Mouse (Mus musculus) adrenal gland, postnatal 4 days (tissue): ENCODE measurements at regions not wholly inside any gene's neighbourhood (a gene's known extent, or its start where the extent isn't known, plus 50 kb on each side); places are given as distances from the start of the nearest gene placed in this dataset.

ENCODE experiments used
- DNase-seq, 2 experiments: peaks; one replicate each; pipeline ENCODE4 v3.0.0; 2021 to 2022; ENCODE audit warnings: low spot score in 2 of 2, mixed read lengths in 2 of 2

DNA sequence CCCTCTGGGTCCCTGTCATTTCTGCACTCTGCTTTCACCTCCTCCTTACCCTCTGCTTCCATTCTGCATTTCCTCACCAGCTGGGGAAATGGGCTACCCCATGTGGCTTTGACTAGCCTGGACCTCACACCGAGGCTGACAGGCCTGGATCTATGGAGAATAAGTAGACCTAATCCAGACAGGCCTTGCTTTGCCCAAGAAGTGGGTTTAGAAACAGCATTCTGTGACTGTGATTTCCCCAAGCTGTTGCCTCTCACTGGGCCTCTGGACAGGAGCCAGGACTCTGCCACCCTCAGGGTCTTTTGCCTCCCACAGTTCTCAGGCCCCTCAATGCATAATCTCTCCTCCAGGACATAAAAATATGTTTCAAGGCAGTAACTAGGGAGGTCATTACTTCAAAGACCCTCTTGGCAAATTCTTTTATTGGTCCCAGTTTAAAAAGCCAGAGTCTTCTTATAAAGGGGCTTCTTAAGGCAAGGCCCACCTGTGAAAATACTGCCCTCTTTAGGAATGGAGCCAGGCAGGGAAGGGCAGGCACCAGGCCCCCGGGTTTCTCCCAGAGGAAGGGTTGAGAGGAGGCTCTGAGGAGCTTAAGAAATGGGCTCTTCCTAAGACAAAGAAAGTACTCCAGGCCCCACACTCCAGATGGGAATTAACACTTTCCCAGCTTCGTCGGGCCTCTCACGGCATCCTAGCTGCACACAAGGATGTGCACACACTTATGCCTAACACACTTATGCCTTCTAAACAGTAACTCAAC is 151.8 kb downstream of the Cyp26b1 start:
- DNase-seq = no peak

DNA sequence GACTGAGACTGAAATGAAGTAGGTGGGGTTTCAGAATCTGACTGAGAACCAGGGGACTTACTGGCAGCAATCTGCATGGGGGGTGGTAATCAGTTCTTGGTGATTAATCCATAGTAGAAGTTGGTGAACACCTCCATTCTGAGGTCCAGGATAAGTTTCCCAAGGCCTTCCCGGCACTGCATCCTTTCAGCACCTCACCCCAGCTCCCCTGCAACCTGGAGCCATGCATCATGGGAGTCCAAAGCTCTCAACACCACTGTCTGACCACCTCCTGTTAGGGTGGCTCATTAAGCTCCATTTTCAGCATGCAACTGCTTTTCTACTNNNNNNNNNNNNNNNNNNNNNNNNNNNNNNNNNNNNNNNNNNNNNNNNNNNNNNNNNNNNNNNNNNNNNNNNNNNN is 157.0 kb downstream of the Cyp26b1 start:
- DNase-seq = no peak

DNA sequence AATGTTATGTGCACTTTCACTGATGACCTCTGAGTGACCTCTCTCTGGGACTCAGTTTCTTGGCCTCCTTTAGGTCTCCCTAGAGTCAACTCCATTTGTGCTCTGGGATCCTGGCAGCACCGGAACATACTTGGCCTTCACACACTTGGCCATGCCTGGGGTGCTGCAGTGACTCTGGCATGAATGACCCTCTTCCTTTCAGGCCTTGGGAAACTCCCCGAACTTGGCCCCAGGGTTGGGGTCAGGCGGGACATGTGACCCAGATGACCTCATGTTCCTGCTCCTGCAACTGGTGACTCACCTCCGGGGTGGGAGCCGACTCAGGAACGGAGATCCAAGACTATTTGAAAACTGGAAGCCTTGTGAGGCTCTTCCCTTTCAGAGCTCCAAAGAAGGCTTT is 159.2 kb downstream of the Cyp26b1 start:
- no peak for DNase-seq

DNA sequence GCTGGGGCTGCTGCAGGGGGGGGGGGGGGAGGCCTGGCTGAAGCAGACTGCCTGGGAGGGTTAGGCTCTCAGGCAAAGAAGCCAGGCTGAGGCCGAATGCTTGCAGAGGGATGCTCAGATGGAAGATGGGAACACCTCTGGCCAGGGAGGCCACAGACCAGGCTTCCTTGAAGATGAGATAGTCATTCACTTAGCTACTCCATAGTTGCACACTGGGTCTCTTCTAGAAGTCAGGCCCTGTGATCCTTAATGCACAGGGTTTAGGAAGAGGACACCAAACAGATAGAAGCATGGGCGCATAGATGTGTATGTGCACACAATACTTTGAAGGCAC is 162.1 kb downstream of the Cyp26b1 start:
- DNase-seq = no peak

DNA sequence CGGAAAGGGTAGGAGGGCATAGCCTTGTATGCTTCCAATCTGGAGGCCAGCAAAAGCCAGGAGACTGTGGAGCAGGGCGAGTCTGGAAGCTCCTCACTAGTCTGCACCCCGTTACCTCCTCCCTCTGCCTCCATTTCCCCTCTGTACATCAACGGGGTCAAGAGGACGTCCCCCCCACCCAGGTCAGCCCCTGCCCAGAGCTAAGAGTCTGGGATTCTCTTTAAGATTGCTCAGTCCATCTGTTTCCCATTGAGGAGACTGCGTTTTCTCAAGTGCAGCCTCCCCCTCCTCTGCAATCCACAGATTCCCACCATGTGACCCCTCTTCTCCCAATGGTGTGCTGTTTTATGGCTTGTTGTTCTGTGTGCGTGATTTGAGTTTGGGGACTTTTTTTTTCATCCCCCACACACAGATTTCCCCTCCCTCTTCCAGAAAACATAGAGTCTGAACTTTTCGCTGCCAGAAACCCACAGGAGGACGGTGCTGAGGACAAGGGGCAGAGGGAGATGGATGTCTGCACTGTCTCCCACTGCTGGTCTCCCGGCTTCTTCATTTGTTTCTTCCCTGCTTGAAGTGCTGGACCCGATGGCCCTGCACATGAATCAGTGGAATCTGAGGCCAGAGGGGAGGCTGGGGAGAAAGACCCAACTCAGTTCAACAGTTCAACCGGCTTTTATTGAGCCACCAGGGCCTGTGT is 162.6 kb downstream of the Cyp26b1 start:
- no peak for DNase-seq

DNA sequence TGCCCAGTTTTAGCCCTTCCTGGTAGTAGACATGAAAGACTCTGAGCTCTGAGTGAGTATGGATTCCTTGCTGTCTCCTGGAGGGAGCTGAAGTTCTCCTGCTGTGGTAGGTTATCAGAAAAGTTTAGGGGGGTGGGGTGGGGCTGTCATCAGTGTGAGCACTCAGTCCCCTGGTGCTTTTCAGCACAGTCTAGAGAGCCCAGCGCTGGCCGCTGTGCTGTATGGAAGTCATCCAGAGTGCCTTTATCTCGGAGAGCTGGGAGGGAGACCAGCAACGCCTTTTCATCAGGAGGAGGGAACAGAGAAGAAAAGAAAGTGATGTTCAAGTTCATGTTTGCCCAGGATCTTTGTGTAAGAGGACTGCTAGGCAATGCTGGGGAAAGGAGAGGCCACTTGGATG is 163.6 kb downstream of the Cyp26b1 start:
- DNase-seq = no peak

DNA sequence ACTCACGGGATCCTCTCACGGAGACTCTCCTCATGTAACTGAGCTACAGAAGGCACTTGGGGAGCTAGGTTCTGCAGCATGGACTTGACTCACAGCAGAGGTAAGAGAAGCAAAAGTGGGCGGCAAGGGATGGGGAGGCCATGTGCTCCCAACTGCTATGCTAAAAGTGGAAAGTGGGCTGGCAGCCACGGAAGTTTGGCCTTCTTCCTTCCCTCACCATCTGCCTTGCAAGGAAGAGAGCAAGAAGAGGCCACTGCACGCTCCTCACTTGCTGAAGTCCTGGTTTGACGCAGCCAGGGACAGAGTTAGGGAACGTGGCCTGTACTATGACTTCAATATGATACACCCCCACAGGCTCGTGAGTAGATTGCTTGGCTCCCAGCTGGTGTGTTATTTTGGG is 164.5 kb downstream of the Cyp26b1 start:
- DNase-seq = no peak

DNA sequence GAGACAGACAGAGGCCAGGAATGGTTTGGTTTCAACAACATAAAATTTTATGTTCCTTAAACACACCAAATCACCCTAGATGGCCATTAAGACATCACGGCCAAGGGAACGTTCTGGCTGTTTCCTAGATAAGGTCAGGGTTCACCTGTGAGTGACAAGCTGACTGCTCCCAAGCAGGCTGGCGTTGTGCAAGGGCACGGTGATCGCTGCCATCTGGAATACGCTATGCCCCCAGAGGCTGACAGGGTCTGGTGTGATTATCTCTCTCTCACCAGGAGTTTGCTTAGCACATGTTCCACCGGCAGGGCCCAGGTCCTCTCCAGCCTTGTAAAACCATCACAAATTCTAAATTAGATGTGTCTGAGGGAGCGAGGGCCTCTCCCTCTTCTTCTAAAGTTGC is 167.0 kb downstream of the Cyp26b1 start:
- no peak for DNase-seq

DNA sequence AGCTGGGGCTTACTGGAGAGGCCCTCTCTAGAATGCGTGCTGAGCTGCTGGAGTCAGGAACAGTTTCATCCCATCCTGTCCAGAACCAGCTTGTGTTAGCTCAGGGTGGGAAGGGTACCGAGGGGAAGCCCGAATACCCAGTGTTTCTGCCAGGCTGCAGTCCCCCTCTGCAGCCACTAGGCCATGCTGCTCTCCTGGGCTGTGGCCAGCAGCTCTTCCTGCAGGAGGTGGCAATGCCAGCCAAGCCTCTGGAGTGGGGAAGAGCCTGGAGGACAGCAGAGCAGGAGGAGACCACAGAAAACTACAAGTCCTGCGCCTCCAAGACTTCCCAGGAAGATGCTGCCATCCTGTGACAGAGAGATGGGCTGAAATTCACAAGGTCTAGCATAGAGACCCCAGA is 167.9 kb downstream of the Cyp26b1 start:
- DNase-seq = no peak

DNA sequence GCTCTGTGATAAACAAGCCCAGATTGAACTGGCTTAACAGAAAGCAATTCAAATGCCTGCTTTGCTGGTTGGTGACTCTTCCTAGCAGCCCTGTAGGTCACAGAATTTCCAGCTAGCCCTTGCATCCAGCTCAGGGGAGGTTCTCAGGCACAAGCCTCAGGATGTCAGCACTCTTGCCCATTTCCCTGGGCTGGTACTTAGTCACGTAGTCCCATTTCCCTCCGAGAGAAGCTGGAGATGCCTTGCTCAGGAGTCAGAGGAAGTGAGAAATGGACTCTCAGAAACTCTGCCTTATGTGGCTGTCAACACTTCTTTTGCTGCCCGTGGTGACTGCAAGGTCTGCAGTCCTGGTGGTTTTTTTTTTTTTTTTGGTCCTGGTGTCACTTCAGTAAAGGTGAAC is 170.8 kb downstream of the Cyp26b1 start:
- DNase-seq = no peak

DNA sequence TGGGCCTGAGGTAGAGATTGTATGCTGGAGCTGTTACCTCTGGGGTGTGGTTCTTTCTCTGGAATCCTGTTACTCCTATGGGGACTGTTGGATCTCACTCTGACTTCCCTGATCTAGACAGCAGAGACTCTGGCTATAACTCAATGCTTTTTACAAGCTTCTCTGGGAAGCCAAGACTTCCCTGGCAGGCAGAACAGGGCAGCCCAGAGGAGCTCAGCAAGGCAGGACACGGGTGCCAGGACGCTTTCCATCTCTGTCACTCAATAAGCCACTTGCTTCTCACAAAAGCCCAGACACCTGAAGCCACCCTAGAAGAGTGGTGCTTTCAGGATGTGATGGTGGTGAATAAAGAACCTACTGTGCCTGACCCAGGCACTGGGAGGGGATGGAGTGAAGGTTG is 174.0 kb downstream of the Cyp26b1 start:
- no peak for DNase-seq

DNA sequence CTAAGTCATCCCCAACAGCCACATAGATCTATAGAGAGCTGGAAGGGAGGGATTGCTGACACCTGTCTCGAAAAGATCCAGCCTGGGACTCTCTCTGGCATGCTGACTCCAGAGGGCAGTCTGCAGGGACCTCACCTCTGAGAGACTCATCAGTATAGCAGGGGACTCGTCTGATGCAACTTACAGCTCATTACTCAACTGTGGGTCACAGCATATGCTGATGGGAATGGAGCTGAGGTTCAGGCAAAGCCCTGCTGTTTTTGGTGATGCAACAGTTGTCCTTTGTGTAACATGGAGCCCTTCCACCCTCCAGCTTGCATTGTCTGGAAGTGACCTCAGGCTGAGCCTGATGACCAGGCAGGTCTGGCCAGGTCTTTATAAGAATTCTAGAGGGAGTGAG is 174.4 kb downstream of the Cyp26b1 start:
- DNase-seq = no peak

DNA sequence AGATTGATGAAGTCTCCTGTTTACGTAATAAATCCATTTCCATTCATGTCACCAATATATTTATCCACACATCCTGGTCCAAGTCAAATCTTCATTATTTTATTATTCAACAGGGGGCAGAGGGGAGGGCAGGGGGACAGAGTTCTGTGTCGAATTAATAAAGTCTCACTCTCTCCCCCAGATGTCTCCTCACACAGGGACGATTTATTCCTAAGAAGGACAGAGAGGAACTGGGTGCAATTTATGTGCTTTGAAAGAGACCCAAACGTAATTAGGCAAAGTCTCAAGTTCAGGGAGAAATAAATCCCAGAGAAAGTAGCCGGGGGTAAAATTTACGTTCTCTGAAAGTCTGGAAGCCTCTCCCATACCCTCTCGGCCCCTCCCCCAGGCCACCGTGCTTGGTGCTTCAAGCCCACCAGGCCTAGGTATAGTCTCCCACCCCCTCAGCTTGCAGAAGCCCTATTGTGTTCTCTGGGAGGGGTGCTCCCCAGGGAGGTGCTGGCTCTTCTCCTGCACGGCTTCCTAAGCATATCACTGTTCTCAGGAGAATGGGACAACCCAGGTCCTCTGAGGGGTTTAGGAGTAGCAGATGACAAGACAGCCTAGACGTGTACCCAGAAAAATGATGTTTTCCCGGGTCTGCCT is 176.6 kb downstream of the Cyp26b1 start:
- DNase-seq = no peak

DNA sequence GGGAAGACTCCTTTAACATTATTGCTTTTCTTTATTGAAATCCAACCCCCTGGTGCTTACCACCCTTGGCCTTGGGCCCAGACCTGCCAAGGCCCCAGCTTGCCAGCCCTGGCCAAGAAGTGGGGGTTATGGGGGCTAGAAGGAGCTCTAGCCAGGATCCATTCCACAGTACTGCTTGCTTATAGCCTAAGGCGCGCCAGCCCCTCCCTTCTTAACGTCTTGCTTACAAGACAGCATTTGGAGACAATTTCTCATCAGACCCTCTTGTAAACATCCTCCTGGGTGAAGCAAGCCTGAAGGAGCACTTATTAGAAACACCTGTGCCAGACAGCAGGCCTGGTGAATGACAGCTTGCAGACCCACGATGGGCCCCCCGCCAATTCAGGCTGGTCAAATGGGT is 179.3 kb downstream of the Cyp26b1 start:
- DNase-seq = no peak

DNA sequence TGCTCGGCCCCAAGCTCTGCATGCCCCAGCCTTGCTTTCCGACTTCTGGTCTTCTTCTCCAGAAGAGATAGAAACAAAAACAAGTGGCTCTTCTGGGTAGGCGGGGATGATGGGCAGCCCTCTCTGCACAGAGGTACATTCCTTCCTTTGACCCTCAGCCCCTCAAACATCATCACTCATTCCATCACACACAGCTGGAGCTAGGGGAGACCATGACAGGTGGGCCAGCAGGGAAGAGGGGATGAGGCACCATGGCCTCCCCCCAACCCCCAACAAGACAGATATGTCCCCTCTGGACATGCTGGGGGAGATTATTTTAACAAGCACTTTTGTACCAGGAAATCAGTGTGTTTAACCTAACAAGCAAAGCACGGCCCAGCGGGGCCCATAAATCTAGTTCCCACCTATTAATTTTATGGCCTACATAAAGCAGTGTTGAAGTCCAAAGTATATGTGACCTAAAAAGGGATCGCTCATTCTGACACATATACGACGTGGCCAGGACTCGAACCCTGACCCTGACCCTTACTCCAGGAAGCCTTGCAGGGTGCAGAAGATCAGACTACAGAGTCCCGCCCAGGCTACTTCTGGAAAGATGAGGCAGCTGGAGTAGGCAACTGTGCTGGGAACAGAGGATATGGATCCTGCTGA is 183.7 kb downstream of the Cyp26b1 start:
- DNase-seq = no peak

DNA sequence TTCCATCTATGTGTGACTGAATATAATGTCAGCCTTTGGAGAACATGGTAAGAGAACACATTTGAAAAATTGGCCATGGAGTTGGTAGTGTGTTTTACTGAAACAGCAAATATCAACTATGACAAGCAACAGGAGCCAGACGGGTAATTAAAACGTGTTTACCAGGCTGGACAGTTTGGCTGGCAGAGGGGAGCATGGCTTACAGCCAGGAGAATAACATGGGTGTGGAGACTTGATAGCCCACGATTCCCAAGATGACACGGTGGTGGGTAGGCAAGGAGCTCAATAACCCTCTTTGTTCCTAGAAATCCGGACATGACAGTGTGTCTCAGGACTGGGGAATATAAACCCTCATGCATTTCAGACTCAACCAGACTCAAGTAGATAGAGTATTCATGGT is 185.2 kb downstream of the Cyp26b1 start:
- DNase-seq = no peak

DNA sequence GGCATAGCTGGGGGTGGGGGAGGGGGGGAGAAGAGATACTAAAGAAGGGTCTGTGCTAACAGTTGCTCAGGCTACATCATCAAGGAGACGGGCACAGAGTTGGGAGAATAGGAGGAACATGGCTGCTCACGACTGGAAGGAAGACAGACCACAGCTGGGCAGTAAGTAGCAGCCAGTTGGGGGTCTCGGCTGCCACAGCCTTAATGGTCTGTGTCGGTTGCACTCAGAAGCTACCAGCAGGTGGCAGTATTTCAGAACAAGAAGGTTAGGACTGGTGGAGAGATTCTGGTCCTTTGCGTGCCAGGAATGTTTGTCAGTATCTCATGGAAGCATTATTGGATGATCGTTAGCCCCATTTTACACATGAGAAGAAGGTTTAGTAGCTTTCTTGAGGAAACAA is 185.9 kb downstream of the Cyp26b1 start:
- peak in 1 of 2 experiments; percentile 20 for DNase-seq

DNA sequence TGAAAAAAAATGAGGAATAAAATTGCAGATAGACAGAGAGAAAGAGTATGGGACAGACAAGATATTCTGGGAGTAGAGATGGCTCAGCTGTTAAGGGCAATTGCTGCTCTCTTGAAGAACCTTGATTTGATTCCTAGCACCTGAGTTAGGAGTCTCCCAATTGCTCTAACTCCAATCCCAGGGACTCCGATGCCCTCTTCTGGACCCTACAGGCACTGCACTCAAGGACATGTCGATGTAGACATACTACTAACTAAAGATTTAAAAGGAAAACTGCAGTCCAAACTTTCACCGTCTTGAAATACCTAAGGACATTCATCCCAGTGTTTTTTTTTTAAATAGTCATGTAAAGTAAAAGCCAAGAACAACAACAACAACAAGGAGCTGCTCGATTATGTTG is 189.0 kb downstream of the Cyp26b1 start:
- DNase-seq = no peak

DNA sequence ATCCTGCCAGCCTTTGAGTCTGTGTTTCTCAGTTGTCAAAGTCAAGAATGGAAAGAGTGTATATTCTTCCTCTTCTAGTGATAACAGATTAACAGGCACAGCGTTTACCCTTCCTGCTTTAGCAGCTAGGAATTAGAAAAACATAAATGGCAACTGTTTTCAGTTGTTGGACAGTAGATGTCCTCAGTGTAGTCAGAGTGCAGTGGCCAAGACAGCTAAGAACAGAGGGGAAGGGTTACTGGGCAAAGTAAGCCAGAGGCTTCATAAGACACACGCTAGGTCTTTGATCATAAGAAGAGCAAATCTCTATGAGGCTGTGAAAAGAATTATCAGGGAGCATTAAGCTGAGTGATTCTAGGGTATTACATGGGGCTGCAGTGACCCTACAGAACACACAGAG is 191.3 kb downstream of the Cyp26b1 start:
- DNase-seq = no peak

DNA sequence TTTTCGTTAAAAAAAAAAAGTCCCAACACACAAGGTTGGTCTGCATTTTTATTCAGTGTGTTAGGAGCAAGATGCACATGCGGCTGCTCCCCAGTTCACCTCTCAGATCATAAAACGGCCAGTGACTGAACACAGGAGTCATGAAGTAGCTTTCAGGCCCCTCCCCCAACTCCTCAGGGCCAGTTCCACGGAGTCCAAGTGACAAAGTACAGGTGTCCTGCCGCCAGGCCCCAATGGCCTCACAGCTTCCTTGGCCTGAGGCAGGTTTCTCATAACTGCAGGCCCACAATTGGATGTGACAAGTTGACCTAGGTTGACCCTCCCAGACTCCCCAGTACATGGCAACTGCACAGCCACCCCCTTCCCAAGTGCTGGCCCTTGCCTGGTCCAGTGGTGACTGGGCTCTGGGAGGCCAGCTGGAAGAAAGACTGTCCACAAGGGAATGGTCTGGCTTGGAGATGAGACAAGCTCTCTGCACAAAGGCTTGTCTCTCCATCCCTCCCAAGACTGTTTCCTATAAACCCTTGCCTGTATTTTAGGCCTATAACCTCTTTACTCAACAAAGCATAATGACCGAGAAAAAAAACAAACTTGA is 199.1 kb downstream of the Cyp26b1 start:
- no peak for DNase-seq

DNA sequence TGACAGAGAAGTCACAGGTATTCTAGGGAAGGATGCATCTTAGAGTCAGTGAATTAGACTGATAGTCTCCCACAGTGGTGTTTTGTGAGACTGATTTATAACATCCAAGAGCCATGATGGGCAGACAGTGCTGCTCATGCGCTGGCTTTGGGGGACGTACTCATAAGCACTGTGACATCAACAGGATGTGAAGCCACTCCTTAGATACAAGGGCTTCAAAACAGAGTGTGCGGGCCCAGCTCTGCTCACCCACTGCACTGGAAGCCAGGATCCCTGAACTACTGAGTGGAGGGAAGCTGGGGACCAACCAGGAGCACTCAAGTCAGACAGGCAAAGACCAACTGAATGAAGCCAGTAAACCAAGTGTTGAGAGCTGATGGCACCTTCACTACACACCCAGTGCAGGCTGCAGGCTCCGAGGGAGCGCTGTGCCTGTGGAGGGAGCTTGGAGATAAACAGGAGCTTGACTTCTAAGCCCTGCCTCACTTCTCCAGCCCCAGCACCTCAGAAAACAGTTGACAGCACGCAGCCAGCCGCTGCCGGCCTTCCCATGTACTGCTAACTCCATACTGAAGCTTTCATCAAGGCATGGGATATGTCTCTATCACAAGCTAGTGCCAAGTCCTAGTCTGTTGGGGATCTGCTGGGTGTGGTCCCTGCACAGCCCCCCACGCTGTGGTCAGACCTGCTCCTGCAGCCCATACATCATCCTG is 200.0 kb downstream of the Cyp26b1 start:
- DNase-seq = no peak
